Mouse (Mus musculus) spleen, adult 18-20 months (tissue): Measurements from ENCODE around the gene Fbxl20.

Experiments used
- DNase-seq, 2 experiments: peaks; one replicate each; pipeline ENCODE4 v3.0.0; 2022; ENCODE audit warnings: mixed read lengths in 2 of 2

Fbxl20 gene

DNA sequence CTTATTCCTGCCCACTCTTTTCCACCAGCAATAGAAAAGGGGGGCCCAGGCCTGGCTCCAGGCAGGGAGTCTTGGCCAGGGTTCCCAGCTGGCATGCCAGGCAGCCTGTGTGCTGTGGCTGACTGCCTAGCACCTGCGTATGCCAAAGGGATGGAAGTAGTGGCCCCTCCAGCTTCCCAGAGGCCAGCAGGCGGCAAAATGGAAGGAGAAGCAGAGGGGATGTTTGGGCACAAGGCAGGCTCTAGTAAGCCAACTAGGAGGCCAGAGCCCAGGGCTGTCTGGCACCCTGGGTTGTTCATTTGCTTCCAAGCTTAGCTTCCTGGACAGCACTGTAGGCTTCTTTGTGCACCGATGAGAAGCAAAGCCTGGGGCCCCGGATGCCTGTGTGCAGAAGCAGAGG lies 102.5 kb downstream of the Fbxl20 start:
- DNase-seq = no peak

DNA sequence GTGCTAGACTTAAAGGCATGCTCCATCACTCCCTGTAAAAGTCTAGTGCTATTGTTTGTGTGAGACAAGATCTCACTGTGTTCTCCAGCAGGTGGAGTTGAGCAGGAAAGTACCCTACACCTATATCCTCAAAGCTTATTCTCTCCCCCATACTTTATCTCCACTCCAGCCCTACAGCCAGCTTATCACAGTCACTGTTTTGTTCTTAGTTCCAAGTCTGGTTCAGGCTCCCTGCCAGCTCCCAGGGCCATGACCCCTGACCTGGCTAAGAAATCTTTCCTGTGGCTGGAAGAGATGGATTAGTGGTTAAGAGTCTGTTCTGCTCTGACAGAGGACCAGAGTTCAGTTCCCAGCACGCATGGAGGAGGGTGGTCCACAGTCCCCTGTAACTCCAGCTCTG lies 103.7 kb downstream of the Fbxl20 start:
- no peak for DNase-seq

DNA sequence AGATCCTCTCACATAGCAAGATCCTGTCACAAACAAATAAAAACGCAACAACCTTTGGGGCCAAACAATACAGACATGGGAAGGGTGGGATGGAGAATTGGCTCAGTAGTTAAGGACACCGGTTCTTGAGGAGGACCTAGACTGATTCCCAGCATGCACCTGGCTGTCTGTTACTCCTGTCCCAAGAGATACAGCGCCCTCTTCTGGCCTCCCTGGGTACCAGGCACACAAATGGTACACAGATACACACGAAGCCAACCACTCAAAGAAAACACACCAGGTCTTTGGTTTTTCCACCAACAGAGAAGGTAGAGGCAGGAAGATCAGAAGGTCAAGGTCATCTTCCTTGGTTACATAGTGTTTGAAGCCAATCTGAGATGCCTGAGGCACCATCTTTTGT lies 104.6 kb downstream of the Fbxl20 start:
- no peak for DNase-seq

DNA sequence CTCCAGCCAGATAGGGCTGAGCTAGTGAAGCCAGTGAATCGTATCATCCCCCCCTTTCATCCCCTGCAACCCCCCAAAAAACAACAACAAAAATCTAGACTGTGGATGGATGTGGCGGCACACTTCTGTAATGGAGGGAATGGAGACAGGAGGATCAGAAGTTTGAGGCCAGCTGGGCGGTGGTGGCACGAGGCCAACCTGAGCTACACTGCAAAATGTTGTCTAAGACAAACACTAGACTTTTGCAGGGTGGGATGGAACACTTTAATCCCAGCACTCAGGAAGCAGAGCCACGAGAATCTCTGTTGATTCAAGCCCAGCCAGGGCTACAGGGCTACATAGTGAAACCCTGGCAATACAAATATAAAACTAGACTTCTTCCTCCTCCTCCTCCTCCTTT lies 106.1 kb downstream of the Fbxl20 start:
- no peak for DNase-seq

GRCm38 (mm10) chr11:98042741-98043140 lies 107.5 kb downstream of the Fbxl20 start:
- DNase-seq = no peak

DNA sequence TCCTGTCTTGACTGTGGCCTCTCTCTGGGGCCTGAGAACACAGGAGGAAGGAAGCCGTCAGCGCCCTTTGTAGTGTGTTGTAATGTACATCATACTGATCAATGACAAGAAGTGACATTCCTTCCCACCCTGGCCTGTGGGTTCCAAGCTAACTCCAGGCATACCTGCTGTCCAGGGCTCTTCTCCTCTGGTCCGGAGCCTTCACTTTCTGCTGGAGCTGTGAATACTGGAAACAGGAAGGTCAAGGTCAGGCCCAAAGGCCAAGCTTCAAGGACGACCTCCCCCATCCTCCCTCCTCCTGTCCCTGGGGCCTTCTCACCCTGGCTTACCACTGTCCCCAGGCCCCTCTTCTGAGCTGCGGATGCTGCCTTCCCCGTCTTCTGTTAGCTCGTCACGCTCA lies 109.2 kb downstream of the Fbxl20 start:
- DNase-seq = no peak

DNA sequence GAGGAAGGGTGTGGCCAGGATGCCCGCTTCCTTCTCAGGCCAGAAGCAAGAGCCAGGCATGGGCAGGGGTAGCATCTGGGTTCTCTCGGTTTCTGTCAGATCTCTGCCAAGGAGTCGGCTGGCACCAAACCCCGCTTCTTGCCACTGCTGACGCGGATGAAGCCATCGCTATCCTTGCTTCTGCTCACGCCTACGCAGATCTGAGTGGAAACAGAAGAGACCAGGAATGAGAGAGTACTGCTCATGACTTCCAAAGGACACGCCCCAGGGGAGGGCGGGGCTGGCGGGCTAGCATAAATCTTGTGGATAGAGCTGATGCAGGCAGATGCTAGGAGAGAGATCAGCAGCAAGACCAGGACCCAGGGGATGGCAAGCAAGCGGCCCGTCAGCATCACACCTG lies 112.3 kb downstream of the Fbxl20 start:
- DNase-seq = no peak

DNA sequence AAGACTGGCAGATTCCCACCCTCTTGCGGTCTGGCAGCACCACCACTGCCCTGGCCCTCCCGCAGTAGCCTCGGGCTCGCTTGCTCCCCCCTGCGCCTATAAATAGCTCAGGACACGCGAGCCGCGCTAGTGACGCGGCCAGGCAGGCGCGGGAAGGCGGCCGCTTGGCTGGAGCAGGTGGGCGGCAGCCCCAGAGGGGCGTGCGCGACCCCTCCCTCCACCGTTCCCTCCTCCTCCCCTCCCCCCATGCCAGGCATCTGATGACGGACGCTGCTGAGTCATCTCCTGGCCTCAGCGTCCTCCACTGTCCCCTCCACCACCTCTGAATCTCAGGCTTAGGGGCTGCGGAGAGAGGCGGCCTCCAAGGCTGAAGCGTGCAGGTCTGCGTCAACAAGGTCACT lies 114.2 kb downstream of the Fbxl20 start:
- DNase-seq = no peak

GRCm38 (mm10) chr11:98034840-98035239 lies 115.4 kb downstream of the Fbxl20 start:
- DNase-seq = no peak

- DNase-seq = no peak
These were observed 116.1 kb downstream of the Fbxl20 start for GRCm38 (mm10) chr11:98034061-98034460.
